Mouse (Mus musculus) liver, postnatal 0 days (tissue): ENCODE data around the gene Nupl1. TPM values are rescaled to one million over a fixed set of nuclear protein-coding genes. Genes with fewer than 3 reads are reported as not detected.

ENCODE experiments used
- ATAC-seq: fragments of 200-750 bp; cut with Nextera tagmentation; 2 replicates; pipeline ENCODE4 v1.8.0; 2017; ENCODE audit warnings: mild to moderate bottlenecking, moderate library complexity
- DNase-seq: peaks from one replicate; pipeline ENCODE4 v3.0.0-alpha.2; 2016
- H3K27ac ChIP-seq: fragments of 300-500 bp; sonication (generic); 2 replicates; pipeline ENCODE4 v1.5.1; 2014; ENCODE audit warnings: antibody characterized with exemption, moderate library complexity, mild to moderate bottlenecking, low read depth
- H3K27me3 ChIP-seq: fragments of 300-500 bp; sonication (generic); 2 replicates; pipeline ENCODE4 v1.6.1; 2014; ENCODE audit warnings: low read length, control low read depth, mixed read lengths; ENCODE audit not compliant: insufficient read depth
- H3K36me3 ChIP-seq: fragments of 300-500 bp; sonication (generic); replicated peaks from 2 replicates; pipeline ENCODE4 v1.6.1; 2014; ENCODE audit warnings: mild to moderate bottlenecking, control low read depth, low read length, moderate library complexity, mixed read lengths; ENCODE audit not compliant: insufficient read depth
- H3K4me1 ChIP-seq: fragments of 300-500 bp; sonication (generic); 2 replicates; pipeline ENCODE4 v1.6.1; 2014; ENCODE audit warnings: antibody characterized with exemption, mild to moderate bottlenecking, control low read depth; ENCODE audit not compliant: insufficient read depth
- H3K4me2 ChIP-seq: fragments of 300-500 bp; sonication (generic); 2 replicates; pipeline ENCODE4 v1.6.1; 2014; ENCODE audit warnings: low read depth, mild to moderate bottlenecking, low read length, moderate library complexity, mixed read lengths
- H3K4me3 ChIP-seq: fragments of 300-500 bp; sonication (generic); 2 replicates; pipeline ENCODE4 v1.5.1; 2014; ENCODE audit warnings: low read depth, low read length
- H3K9ac ChIP-seq: fragments of 300-500 bp; sonication (generic); replicated peaks from 2 replicates; pipeline ENCODE4 v1.6.1; 2014; ENCODE audit warnings: mild to moderate bottlenecking, moderate library complexity
- H3K9me3 ChIP-seq: fragments of 300-500 bp; sonication (generic); 2 replicates; pipeline ENCODE4 v1.6.1; 2016; ENCODE audit warnings: mild to moderate bottlenecking, control low read depth, low read length, mixed read lengths
- CTCF ChIP-seq: sonication (generic); IDR thresholded peaks from 2 replicates; pipeline ENCODE4 v1.5.1; 2016; ENCODE audit warnings: antibody characterized with exemption, low read depth
- EP300 ChIP-seq: IDR thresholded peaks from 2 replicates; pipeline ENCODE4 v1.6.1; 2016; ENCODE audit warnings: antibody characterized with exemption, low read depth, mild to moderate bottlenecking
- WGBS: fragments of 180-500 bp; shearing (Covaris S2); extraction: QIAGEN DNeasy Blood & Tissue Kit; methylation state at CpG from one replicate; pipeline ENCODE4 v1.1.7; 2014; ENCODE audit not compliant: insufficient replicate concordance; 5-methylcytosine and 5-hydroxymethylcytosine counted together
- polyA plus RNA-seq: library from polyadenylated mRNA; unstranded; fragments of >200 nt; fragmentation: Nextera tagmentation; extraction: Ambion mirVana; gene quantifications from 2 replicates; pipeline ENCODE4 v1.2.1, GENCODE M21; 2015

Gene Nupl1
- polyA plus RNA-seq, 1 experiment from 2014 or later, result not detected

DNA sequence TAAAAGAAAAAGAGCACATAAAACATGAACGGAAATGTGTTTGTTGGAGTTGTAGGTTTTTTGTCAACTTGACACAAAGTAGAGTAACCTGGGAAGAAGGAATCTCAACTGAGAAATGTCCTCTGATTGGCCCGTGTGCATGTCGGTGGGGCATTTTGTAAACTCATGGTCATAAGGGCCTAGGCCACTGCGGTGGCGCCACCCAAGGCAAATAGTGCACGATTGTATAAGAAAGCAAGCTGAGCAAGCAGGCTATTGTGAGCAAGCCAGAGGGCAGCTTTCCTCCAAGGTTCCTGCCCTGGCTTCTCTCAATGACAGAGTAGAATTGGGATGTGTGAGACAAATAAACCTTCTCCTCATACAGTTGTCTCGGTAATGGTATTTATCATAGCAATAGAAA, 42.1 kb downstream of the Nupl1 start:
- Histone ChIP-seq H3K27me3 (no peaks in the 10 kb centered on the region), H3K36me3 (no peaks in the 10 kb centered on the region), H3K4me3 (no peak overlapping the region), H3K4me1 (no peaks in the 10 kb centered on the region), H3K27ac (no peak overlapping the region), H3K4me2 (no peak overlapping the region), H3K9ac (no peak overlapping the region), H3K9me3 (no peaks in the 10 kb centered on the region)
- ATAC-seq (no peak), DNase-seq (no peak)
- TF ChIP-seq EP300 (no peak), CTCF (no peak)
- 79% methylated on average over 7 of the region's 7 CpGs for WGBS

DNA sequence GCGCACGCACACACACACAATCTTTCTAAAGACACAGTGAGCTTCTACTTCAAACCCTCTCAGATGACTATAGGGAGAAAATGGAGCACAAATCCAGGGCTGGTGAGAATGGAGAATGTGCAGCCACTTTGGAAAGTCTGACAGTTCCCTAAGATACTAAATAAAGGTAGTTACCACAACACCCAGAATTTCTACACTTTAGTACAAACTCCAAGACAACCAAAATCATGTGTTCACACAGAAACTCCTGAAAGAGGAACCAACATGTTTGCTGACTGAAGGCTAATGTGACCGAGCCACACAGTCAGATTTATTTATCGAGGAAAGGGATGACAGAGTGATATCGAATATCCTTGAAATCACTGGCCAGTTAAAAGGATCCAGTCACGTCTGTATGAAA, 46.2 kb downstream of the Nupl1 start:
- TF ChIP-seq CTCF (no peak), EP300 (no peak)
- no peak overlapping the region for H3K9ac ChIP-seq
- no peaks in the 10 kb centered on the region for H3K27me3 ChIP-seq
- H3K4me1 ChIP-seq, result no peaks in the 10 kb centered on the region
- DNase-seq (no peak), ATAC-seq (no peak)
- H3K4me3 ChIP-seq, result no peak overlapping the region
- H3K36me3 ChIP-seq, result no peaks in the 10 kb centered on the region
- H3K27ac ChIP-seq, result no peak overlapping the region
- H3K4me2 ChIP-seq, result no peak overlapping the region
- H3K9me3 ChIP-seq, result no peaks in the 10 kb centered on the region
- WGBS, result 84% methylated on average over 6 of the region's 6 CpGs

DNA sequence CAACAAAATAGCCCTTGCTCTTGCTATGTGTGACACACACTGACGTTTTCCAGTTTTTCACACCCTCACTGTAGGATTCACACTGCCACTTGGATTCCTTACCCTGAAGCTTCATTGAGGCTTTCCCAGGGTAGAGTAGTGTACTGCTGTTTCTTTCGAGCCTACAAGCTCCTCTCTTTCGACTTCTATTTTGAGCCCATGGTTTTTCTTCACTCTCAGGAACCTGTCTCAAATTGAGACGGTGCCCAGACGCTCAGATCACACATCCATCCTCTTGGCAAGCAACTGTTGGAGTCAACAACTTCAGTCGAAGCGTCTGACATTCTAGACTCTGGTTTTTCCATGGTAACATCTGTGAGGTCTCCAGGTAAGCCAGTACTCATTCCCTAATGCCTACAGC, 54.3 kb downstream of the Nupl1 start, which contains the start of gene Atp8a2:
Atp8a2 (minus strand) TSS at position 296 of the 400 bp plus-strand sequence.
- WGBS, result 75% methylated on average over 7 of the region's 7 CpGs
- Histone ChIP-seq H3K4me2 (no peak within 1 kb of the TSS), H3K4me1 (no peaks in the 10 kb centered on the region), H3K27me3 (no peaks in the 10 kb centered on the region), H3K36me3 (no peaks in the 10 kb centered on the region), H3K4me3 (no peak within 1 kb of the TSS), H3K9ac (no peak within 1 kb of the TSS), H3K9me3 (no peaks in the 10 kb centered on the region), H3K27ac (no peak within 1 kb of the TSS)
- no peak for DNase-seq
- TF ChIP-seq CTCF, result no peak
- TF ChIP-seq EP300, result no peak
- ATAC-seq, result no peak

DNA sequence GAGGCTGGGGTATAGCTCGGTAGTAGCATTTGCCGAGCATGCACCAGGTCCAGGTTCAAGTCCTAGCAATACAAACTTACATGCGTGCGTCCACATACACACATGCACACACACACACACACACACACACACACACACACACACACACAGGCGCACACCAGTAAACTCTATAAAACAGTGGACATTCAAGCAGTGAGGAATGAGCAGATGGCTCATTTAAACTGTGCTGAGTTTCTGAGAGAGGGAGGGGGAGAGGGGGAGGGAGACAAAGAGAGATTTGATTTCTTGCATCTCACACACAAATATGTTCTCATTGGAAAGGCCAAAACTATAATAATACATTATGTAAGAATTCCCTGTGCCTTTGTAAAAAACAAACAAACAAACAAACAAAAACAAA, 55.2 kb downstream of the Nupl1 start:
- Histone ChIP-seq H3K4me2 (no peak overlapping the region), H3K27ac (no peak overlapping the region), H3K36me3 (no peaks in the 10 kb centered on the region), H3K9me3 (peaks cover 3% of the 10 kb centered on the region; the same call in 1 of the 2 replicates), H3K27me3 (no peaks in the 10 kb centered on the region), H3K4me1 (no peaks in the 10 kb centered on the region), H3K9ac (no peak overlapping the region), H3K4me3 (no peak overlapping the region)
- TF ChIP-seq EP300, result no peak
- TF ChIP-seq CTCF, result no peak
- ATAC-seq (no peak), DNase-seq (no peak)
- WGBS, result 72% methylated on average over 5 of the region's 5 CpGs

DNA sequence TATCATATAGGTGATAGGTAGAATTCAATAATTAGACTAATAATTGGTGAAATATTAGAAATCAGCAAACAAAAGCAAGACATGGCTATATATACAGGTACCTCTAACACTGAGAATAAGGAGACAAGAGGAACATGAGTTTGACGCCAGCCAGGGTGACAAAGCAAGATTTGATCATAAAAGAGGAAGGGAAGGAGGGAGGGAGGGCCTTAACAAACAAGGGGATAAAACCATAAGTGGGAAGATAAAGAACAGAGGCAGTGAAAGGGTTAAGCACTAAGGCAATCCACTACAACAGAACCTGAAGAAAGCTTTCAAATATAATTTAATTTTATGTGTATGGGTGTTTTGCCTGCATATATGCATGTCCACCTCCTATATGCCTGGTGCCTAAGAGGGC, 56.6 kb downstream of the Nupl1 start:
- 32% methylated on average over 1 of the region's 1 CpGs for WGBS
- Histone ChIP-seq H3K9ac (no peak overlapping the region), H3K36me3 (no peaks in the 10 kb centered on the region), H3K27ac (no peak overlapping the region), H3K4me3 (no peak overlapping the region), H3K4me1 (no peaks in the 10 kb centered on the region), H3K27me3 (no peaks in the 10 kb centered on the region), H3K4me2 (no peak overlapping the region), H3K9me3 (peaks cover 4% of the 10 kb centered on the region; the same call in 1 of the 2 replicates)
- TF ChIP-seq CTCF (no peak), EP300 (no peak)
- ATAC-seq, result no peak
- no peak for DNase-seq

DNA sequence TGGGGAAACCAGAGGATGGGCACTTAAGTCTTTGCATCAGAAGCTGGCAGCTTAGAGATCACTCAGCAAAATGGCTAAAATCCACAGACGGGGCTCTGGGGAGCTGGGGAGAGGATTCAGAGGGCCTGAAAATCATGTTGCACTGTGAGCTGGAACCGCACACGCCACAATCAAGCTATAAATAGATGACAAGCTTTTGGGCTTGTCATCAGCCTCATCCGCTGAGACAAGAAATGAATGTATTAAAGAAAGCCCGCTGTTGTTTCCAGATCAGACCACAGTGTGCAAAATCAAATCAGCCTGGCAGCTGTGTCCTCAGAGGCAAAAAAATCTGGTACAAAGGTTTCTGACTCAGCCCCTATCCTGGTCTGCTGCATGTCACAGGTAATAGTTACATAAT, 61.5 kb downstream of the Nupl1 start:
- 81% methylated on average over 5 of the region's 5 CpGs for WGBS
- TF ChIP-seq CTCF (no peak), EP300 (no peak)
- no peaks in the 10 kb centered on the region for H3K27me3 ChIP-seq
- no peak for ATAC-seq
- H3K27ac ChIP-seq, result no peak overlapping the region
- H3K9me3 ChIP-seq, result peaks cover 4% of the 10 kb centered on the region; the same call in 1 of the 2 replicates
- no peaks in the 10 kb centered on the region for H3K36me3 ChIP-seq
- H3K9ac ChIP-seq, result no peak overlapping the region
- no peak overlapping the region for H3K4me3 ChIP-seq
- no peaks in the 10 kb centered on the region for H3K4me1 ChIP-seq
- no peak overlapping the region for H3K4me2 ChIP-seq
- no peak for DNase-seq
